Mouse (Mus musculus): Measurements from ENCODE around the gene Ogfod3.

- TF ChIP-seq POLR2A (IDR thresholded peaks at IDR 0.05; ENCODE audit: extremely low read depth, insufficient read depth, low read length) = peak; percentile 70
- no peak for TF ChIP-seq CTCF (IDR thresholded peaks at IDR 0.05; ENCODE audit: extremely low read depth, insufficient read depth, low read length)
Observed at GRCm38 (mm10) chr11:121229018-121229439, 24.5 kb upstream of the Ogfod3 start, which contains the start of gene Cybc1.
